Mouse (Mus musculus) fat pad, adult 2 months (tissue): ENCODE measurements at regions not wholly inside any gene's neighbourhood (a gene's known extent, or its start where the extent isn't known, plus 50 kb on each side); places are given as distances from the start of the nearest gene placed in this dataset.

Experiments used
- DNase-seq: peaks from one replicate; pipeline ENCODE4 v3.0.0-alpha.2; 2011; ENCODE audit warnings: low read depth, low spot score; ENCODE audit errors: extremely low read depth

DNA sequence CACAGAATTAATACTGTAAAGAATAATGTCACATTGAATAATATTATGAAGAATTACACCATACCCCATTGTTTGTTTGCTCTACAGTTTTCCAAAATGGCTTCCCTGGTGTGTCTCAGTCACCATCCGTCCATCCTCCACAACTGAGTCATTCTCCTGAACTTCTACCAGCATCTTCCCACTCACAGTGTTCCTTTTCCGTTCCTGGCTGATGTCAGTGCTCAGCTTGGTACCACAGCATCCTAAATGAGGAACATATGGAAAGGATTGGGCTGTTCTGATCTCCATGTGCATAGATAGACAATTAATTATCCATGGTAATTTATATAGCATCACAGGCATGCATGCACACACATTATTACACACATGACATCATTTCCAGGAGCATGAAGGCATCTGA lies 158.9 kb upstream of the Dnajc19 start:
- no peak for DNase-seq

GRCm38 (mm10) chr3:34234391-34234790 lies 153.3 kb upstream of the Dnajc19 start:
- no peak for DNase-seq

GRCm38 (mm10) chr3:34232329-34233250 lies 151.5 kb upstream of the Dnajc19 start:
- no peak for DNase-seq

- DNase-seq = no peak
Measured at GRCm38 (mm10) chr3:34231593-34232328, 150.6 kb upstream of the Dnajc19 start.

- DNase-seq = no peak
Measured at GRCm38 (mm10) chr3:34222291-34222690, 141.2 kb upstream of the Dnajc19 start.

- DNase-seq = no peak
Measured at GRCm38 (mm10) chr3:34219741-34220310, 138.7 kb upstream of the Dnajc19 start.

GRCm38 (mm10) chr3:34219096-34219495 lies 138.0 kb upstream of the Dnajc19 start:
- no peak for DNase-seq

DNA sequence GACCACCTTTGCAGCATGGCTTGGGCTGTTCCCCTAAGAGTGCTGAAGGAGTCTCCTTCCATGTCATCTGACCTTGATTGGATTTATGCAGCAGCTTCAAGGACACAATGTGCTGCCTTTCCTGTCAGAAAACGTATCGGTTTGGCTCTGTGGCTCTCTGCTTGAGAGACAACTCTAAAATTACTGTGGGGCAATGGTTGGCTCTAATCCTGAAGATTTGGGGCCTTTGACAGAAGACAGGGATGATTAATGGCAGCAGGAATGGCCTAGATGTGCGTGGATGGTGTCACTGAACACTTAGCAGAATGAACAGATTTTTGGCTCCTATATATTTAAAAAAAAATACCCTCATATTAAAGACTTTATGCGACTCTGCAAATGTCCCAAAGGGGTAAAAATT lies 136.8 kb upstream of the Dnajc19 start:
- no peak for DNase-seq

GRCm38 (mm10) chr3:34214233-34214632 lies 133.1 kb upstream of the Dnajc19 start:
- DNase-seq = no peak

GRCm38 (mm10) chr3:34206454-34206853 lies 125.3 kb upstream of the Dnajc19 start:
- no peak for DNase-seq

- DNase-seq = no peak
Measured at GRCm38 (mm10) chr3:34198228-34198627, 117.1 kb upstream of the Dnajc19 start.

DNA sequence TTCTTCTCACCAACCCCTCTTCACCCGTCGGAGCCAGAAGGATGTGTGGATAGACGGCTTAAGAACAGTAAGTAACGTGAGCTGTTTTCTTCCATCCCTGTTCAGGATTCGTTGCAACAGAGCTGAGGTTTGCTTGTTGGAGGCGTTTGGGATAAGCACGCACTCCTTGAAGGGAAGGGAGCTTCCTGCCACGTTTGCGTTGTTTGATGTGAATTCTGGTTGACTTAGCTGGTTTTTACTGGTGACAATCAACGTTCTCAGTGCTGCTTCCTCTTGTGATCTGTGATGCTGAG lies 116.0 kb upstream of the Dnajc19 start:
- DNase-seq = no peak

DNA sequence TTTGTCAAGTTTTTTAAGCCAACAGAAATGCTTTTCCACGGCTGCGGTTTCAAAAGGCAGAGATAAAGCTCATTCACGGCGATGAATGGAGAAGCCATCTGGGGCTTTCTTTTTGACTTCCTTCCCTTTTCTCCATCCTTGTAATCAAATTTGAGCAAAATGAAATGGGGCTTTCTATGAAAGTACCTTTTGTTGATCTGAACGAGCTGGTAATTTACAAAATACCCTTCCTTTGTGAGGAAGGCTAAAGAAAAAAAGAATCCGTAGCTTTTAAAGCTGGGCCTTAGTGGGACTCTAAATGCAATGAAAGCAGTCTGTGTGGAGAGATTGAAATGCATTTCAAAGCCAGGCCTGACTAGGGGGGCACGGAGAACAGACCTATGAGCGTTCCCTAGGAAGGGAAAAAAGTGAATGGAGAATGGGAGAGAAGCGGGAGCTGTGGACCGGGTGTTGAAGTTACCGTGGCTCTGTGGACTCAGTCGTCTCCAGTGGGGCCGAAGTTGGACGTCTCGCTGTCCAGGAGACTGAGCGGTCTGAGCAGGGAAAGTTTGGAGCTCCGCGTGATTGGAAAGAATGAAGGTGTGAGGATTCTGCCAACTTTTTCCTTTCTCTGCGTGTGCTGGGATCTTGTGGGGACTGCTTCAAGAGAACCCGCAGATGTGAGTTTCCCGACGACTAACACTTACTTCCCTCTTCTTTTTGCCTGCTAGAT lies 115.5 kb upstream of the Dnajc19 start:
- DNase-seq = no peak

DNA sequence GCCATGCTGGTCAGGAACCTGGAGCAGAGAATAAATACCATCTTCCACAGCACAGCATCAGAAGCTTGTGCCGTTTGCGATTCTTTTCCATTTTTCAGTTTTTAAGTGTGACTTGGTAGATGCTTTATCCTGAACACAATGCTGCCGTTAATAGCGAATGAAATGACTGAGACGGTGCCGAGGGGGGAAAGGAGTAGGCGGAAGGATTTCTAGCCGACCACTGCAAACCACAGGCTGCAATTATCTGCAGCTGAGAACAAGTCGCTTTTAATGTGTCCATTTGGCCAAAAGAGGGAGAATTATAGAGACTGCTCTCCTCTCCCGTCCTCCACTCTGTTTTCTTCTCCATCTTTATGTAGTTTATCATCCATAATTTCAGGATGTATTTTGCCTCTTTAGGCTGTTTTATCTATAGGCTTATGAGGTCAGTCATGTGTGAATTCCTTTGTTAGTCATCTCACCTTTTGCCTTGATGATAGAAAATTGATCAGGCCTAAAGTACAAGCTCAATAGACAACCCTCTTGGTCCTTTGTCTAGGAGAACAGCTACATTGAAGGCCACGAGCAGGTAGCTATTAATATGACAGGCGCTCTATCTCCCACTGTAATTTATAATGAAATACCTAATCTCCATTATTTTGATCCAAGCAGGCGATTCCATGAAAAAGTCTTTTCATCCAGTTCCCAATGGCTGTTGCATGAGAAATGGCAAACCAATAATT lies 114.8 kb upstream of the Dnajc19 start:
- no peak for DNase-seq

DNA sequence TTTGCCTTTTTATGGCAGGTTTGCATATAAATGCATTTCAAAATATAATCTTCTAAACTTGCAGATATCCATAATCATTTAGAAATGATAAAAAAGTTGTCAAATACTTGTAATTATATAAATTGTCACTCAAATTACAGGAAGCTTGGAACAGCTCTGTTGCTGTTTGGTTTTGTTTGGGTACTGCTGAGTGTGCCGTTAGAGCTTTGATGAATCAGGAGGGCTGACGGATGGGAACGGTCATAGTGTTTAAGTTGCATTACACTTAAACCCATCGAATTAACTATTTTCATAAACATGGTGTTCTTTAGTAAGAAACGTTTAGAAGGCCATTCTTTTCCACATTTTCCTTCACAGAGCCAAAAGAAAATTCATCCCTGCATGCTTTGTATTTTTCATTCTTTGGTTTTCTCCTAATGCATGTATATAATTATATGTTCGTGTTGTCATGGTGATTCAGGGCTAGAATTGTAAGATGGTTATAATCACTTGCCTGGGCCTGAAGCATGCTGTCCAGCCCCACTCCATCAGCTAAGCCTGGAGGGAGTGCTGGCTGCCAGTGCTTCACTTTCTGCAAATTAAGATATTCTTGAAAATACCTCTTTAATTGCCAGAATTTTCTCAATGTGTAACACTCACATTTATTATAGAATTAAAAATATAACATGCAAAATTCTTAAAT lies 92.4 kb upstream of the Dnajc19 start:
- no peak for DNase-seq

- DNase-seq = no peak
Measured at GRCm38 (mm10) chr3:34172899-34173298, 91.8 kb upstream of the Dnajc19 start.

DNA sequence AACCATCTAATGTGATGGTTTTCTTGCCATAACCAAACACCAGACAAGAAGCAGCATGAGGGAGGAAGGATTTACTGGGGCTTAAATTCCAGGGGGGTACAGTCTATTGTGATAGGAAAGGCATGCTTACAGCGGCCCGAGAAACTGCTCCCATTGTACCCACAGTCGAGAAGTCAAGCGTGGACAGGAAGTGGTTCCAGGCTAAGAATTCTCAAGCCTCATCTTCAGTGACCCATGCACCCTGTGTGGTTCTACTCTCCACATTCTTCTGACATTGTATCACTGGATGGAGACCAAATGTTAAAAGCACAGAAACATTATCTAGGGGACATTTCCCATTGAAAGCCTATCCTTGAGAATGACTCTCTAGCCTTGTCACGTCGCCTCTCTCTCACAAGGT lies 90.8 kb upstream of the Dnajc19 start:
- DNase-seq = no peak

- no peak for DNase-seq
Measured at GRCm38 (mm10) chr3:34168087-34168486, 87.0 kb upstream of the Dnajc19 start.

- DNase-seq = no peak
Measured at GRCm38 (mm10) chr3:34150036-34150435, 68.9 kb upstream of the Dnajc19 start.

DNA sequence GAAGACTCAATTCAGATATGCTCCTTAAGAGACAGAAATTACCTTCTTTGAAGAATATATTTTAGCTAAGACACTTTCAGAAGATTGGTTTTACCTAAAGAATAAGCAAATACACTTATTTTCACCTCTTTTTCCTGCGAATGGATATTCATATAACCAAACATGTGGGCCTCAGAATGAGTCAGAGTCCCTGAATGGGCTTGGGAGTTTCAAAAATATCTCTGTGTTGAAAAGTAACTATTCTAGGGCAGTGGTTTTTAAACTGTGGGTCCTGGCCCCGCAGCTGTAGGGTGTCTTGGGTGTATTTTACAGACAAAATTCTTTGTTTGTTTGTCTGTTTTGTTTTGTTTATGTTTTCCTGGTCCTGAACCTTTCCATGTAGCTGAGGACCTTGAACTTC lies 62.5 kb upstream of the Dnajc19 start:
- no peak for DNase-seq
